Mouse (Mus musculus) adrenal gland, postnatal 14 days (tissue): Measurements from ENCODE around the gene Ttbk1. TPM values are rescaled to one million over a fixed set of nuclear protein-coding genes. Genes with fewer than 3 reads are reported as not detected.

Experiments used
- DNase-seq: peaks from one replicate; pipeline ENCODE4 v3.0.0; 2021; ENCODE audit warnings: mixed read lengths
- total RNA-seq: library from RNA; stranded (reverse); gene quantifications from 2 replicates; pipeline ENCODE4 v1.2.3, GENCODE M21; 2021

Gene Ttbk1
- total RNA-seq, 1 experiment from 2014 or later: 0.78 TPM

GRCm38 (mm10) chr17:46408478-46408877, 79.0 kb downstream of the Ttbk1 start:
- DNase-seq: no peak

- no peak for DNase-seq
Measured at GRCm38 (mm10) chr17:46394631-46395030, 92.8 kb downstream of the Ttbk1 start.

- peak; percentile 57 for DNase-seq
Measured at GRCm38 (mm10) chr17:46393012-46393411, 94.5 kb downstream of the Ttbk1 start.

Other genes starting within 250 kb of the Ttbk1 start
- gene Polr1c, start 239.6 kb downstream of the Ttbk1 start, total RNA-seq: 73.9 and 74.6 TPM in 2 replicates
- 135 and 137 TPM in 2 replicates for gene Yipf3, start 239.6 kb downstream of the Ttbk1 start, total RNA-seq
- gene Lrrc73, start 234.1 kb downstream of the Ttbk1 start, total RNA-seq: 3.7 and 4.8 TPM in 2 replicates
- gene Tjap1, start 204.6 kb downstream of the Ttbk1 start, total RNA-seq: 44.1 and 44.2 TPM in 2 replicates
- gene Dlk2, start 190.3 kb downstream of the Ttbk1 start, total RNA-seq: 0.41 and 0.44 TPM in 2 replicates
- 10.1 and 11.5 TPM in 2 replicates for gene Abcc10, start 159.3 kb downstream of the Ttbk1 start, total RNA-seq
- 28.7 and 37.0 TPM in 2 replicates for gene Zfp318, start 103.9 kb downstream of the Ttbk1 start, total RNA-seq
- gene Crip3, start 58.7 kb downstream of the Ttbk1 start, total RNA-seq: 1.1 and 1.2 TPM in 2 replicates
- 0.49 and 14.3 TPM in 2 replicates for gene Slc22a7, start 49.2 kb downstream of the Ttbk1 start, total RNA-seq
- 5.3 and 7.8 TPM in 2 replicates for gene Dnph1, start 9.0 kb upstream of the Ttbk1 start, total RNA-seq
- gene Cul9, start 58.7 kb upstream of the Ttbk1 start, total RNA-seq: 17.1 and 20.7 TPM in 2 replicates
- 38.4 and 39.2 TPM in 2 replicates for gene Srf, start 68.5 kb upstream of the Ttbk1 start, total RNA-seq
- gene Ptk7, start 141.8 kb upstream of the Ttbk1 start, total RNA-seq: 13.8 and 16.0 TPM in 2 replicates
- 32.3 and 34.7 TPM in 2 replicates for gene Klc4, start 158.3 kb upstream of the Ttbk1 start, total RNA-seq
- 127 and 134 TPM in 2 replicates for gene Mrpl2, start 158.6 kb upstream of the Ttbk1 start, total RNA-seq
- gene Cul7, start 162.7 kb upstream of the Ttbk1 start, total RNA-seq: 45.5 and 52.3 TPM in 2 replicates
- 23.7 and 25.7 TPM in 2 replicates for gene Rrp36, start 186.7 kb upstream of the Ttbk1 start, total RNA-seq
- gene Mea1, start 191.1 kb upstream of the Ttbk1 start, total RNA-seq: 80.5 and 90.2 TPM in 2 replicates
- 80.0 and 83.6 TPM in 2 replicates for gene Klhdc3, start 193.2 kb upstream of the Ttbk1 start, total RNA-seq
- gene Ppp2r5d, start 217.4 kb upstream of the Ttbk1 start, total RNA-seq: 47.1 and 49.0 TPM in 2 replicates
- gene Pex6, start 223.8 kb upstream of the Ttbk1 start, total RNA-seq: 70.2 and 72.3 TPM in 2 replicates
- gene Gnmt, start 241.5 kb upstream of the Ttbk1 start, total RNA-seq: 6.9 and 124 TPM in 2 replicates